Mouse (Mus musculus) left cerebral cortex, postnatal 25 days (tissue): ENCODE measurements around the gene Glrx2. TPM values are rescaled to one million over a fixed set of nuclear protein-coding genes. Genes with fewer than 3 reads are reported as not detected.

Experiments
- DNase-seq, 2 experiments: peaks; one replicate each; pipeline ENCODE4 v3.0.0; 2022; ENCODE audit warnings: low spot score in 2 of 2, mixed read lengths in 1 of 2
- intact Hi-C: fragments of 180-260 bp; cut with DNase I; formaldehyde crosslinking; loops from one replicate; pipeline ENCODE4 v1.15.1; 2025
- total RNA-seq, 2 experiments: library from RNA; stranded (reverse); gene quantifications; 2 replicates each; pipeline ENCODE4 v1.2.3; 2021

Glrx2 gene
- total RNA-seq, 2 experiments from 2014 or later = 106 to 112 TPM

GRCm38 (mm10) chr1:143740581-143740980 is 24.4 kb downstream of the Glrx2 start:
- peak in 1 of 2 experiments; percentile 60 for DNase-seq
- intact Hi-C loops = no loop called here

GRCm38 (mm10) chr1:143741331-143741730 is 25.2 kb downstream of the Glrx2 start:
- DNase-seq = no peak
- intact Hi-C loops = no loop called here

GRCm38 (mm10) chr1:143742186-143742585 is 26.0 kb downstream of the Glrx2 start:
- intact Hi-C loops = no loop called here
- DNase-seq = no peak

GRCm38 (mm10) chr1:143745871-143746270 is 29.7 kb downstream of the Glrx2 start:
- DNase-seq = no peak
- intact Hi-C loops = no loop called here

GRCm38 (mm10) chr1:143762159-143762558 is 46.0 kb downstream of the Glrx2 start:
- intact Hi-C loops = no loop called here
- no peak for DNase-seq

GRCm38 (mm10) chr1:143764443-143764842 is 48.3 kb downstream of the Glrx2 start:
- DNase-seq = no peak
- intact Hi-C loops = no loop called here

- DNase-seq = no peak
- intact Hi-C loops = no loop called here
Observed at GRCm38 (mm10) chr1:143765801-143766200, 49.7 kb downstream of the Glrx2 start.

GRCm38 (mm10) chr1:143766238-143766637 is 50.1 kb downstream of the Glrx2 start:
- intact Hi-C loops = no loop called here
- no peak for DNase-seq

- DNase-seq = no peak
- intact Hi-C loops = no loop called here
Observed at GRCm38 (mm10) chr1:143770444-143771109, 54.4 kb downstream of the Glrx2 start.

GRCm38 (mm10) chr1:143773082-143773481 is 56.9 kb downstream of the Glrx2 start:
- intact Hi-C loops = no loop called here
- no peak for DNase-seq

GRCm38 (mm10) chr1:143773909-143774308 is 57.8 kb downstream of the Glrx2 start:
- intact Hi-C loops = no loop called here
- DNase-seq = peak in 1 of 2 experiments; percentile 61

- intact Hi-C loops = no loop called here
- DNase-seq = peak; percentile 97 to 98
Observed at GRCm38 (mm10) chr1:143776446-143777411, 60.6 kb downstream of the Glrx2 start, which contains the start of the genes Trove2 and Uchl5. TSS of gene Trove2 (minus strand) at chr1:143777068. TSS of gene Uchl5 (plus strand) at chr1:143777272.

- intact Hi-C loops = no loop called here
- peak in 1 of 2 experiments; percentile 28 for DNase-seq
Observed at GRCm38 (mm10) chr1:143777558-143778218, 61.5 kb downstream of the Glrx2 start.

GRCm38 (mm10) chr1:143788584-143789227 is 72.6 kb downstream of the Glrx2 start:
- intact Hi-C loops = no loop called here

More at GRCm38 (mm10) chr1:143788584-143789227, 72.6 kb downstream of the Glrx2 start:
- DNase-seq = no peak

Other genes with a start within 250 kb of the Glrx2 start
- 10 to 100 TPM; 16.9 to 23.1 TPM for gene B3galt2, start 75.7 kb upstream of the Glrx2 start, total RNA-seq
- gene Cdc73, start 13.4 kb upstream of the Glrx2 start, total RNA-seq = 10 to 100 TPM; 61.6 to 62.3 TPM
- gene Trove2, start 60.7 kb downstream of the Glrx2 start, total RNA-seq = 10 to 100 TPM; 28.3 to 28.8 TPM
- gene Uchl5, start 60.9 kb downstream of the Glrx2 start, total RNA-seq = 10 to 100 TPM; 41.2 to 43.1 TPM